Mouse (Mus musculus): ENCODE results near the gene Wipf2. TPM values are rescaled to one million over a fixed set of nuclear protein-coding genes. Genes with fewer than 3 reads are reported as not detected.

Wipf2 gene
- polyA plus RNA-seq, 1 experiment, result 27.3 TPM

GRCm38 (mm10) chr11:98936170-98936569 lies 72.7 kb downstream of the Wipf2 start:
- Histone ChIP-seq H3K36me3 (ENCODE audit: control insufficient read depth, insufficient read depth, low read length) (no peaks in the 10 kb centered on the region), H3K27ac (ENCODE audit: insufficient read depth, low read depth, low read length) (peak overlapping the region; percentile 98), H3K27me3 (ENCODE audit: control insufficient read depth, insufficient read depth, low read length) (no peaks in the 10 kb centered on the region), H3K4me3 (ENCODE audit: low read depth, low read length) (peak overlapping the region; percentile 95), H3K4me1 (ENCODE audit: control insufficient read depth, insufficient read depth, insufficient read length, low read length) (peaks cover 53% of the 10 kb centered on the region)
- 9% methylated on average over 29 of the region's 29 CpGs for WGBS
- TF ChIP-seq POLR2A (IDR thresholded peaks at IDR 0.05; ENCODE audit: low read depth, low read length) (peak; percentile 75), CTCF (IDR thresholded peaks at IDR 0.05; ENCODE audit: extremely low read depth, insufficient read length, insufficient replicate concordance, low read depth, low read length) (no peak)

- 5% methylated on average over 23 of the region's 23 CpGs for WGBS
- Histone ChIP-seq H3K27ac (ENCODE audit: insufficient read depth, low read depth, low read length) (peak overlapping the region; percentile 98), H3K4me3 (ENCODE audit: low read depth, low read length) (peak overlapping the region; percentile 95), H3K27me3 (ENCODE audit: control insufficient read depth, insufficient read depth, low read length) (no peaks in the 10 kb centered on the region), H3K36me3 (ENCODE audit: control insufficient read depth, insufficient read depth, low read length) (no peaks in the 10 kb centered on the region), H3K4me1 (ENCODE audit: control insufficient read depth, insufficient read depth, insufficient read length, low read length) (peaks cover 58% of the 10 kb centered on the region)
- TF ChIP-seq CTCF (IDR thresholded peaks at IDR 0.05; ENCODE audit: extremely low read depth, insufficient read length, insufficient replicate concordance, low read depth, low read length), result no peak
- no peak for TF ChIP-seq POLR2A (IDR thresholded peaks at IDR 0.05; ENCODE audit: low read depth, low read length)
Observed at GRCm38 (mm10) chr11:98936606-98937409, 73.4 kb downstream of the Wipf2 start.

GRCm38 (mm10) chr11:98937410-98937913 lies 74.0 kb downstream of the Wipf2 start:
- Histone ChIP-seq H3K36me3 (ENCODE audit: control insufficient read depth, insufficient read depth, low read length) (no peaks in the 10 kb centered on the region), H3K27me3 (ENCODE audit: control insufficient read depth, insufficient read depth, low read length) (no peaks in the 10 kb centered on the region), H3K4me1 (ENCODE audit: control insufficient read depth, insufficient read depth, insufficient read length, low read length) (peaks cover 64% of the 10 kb centered on the region), H3K27ac (ENCODE audit: insufficient read depth, low read depth, low read length) (peak overlapping the region; percentile 98), H3K4me3 (ENCODE audit: low read depth, low read length) (peak overlapping the region; percentile 95)
- under 1% methylated on average over 37 of the region's 38 CpGs for WGBS
- no peak for TF ChIP-seq CTCF (IDR thresholded peaks at IDR 0.05; ENCODE audit: extremely low read depth, insufficient read length, insufficient replicate concordance, low read depth, low read length)
- peak; percentile 51; the same call in 1 of the 2 replicates for TF ChIP-seq POLR2A (IDR thresholded peaks at IDR 0.05; ENCODE audit: low read depth, low read length)

GRCm38 (mm10) chr11:98937914-98938694 lies 74.7 kb downstream of the Wipf2 start:
- H3K4me1 ChIP-seq (ENCODE audit: control insufficient read depth, insufficient read depth, insufficient read length, low read length), result peaks cover 62% of the 10 kb centered on the region
- peak overlapping the region; percentile 95 for H3K4me3 ChIP-seq (ENCODE audit: low read depth, low read length)
- no peaks in the 10 kb centered on the region for H3K36me3 ChIP-seq (ENCODE audit: control insufficient read depth, insufficient read depth, low read length)
- peak overlapping the region; percentile 76 for H3K27ac ChIP-seq (ENCODE audit: insufficient read depth, low read depth, low read length)
- TF ChIP-seq CTCF (IDR thresholded peaks at IDR 0.05; ENCODE audit: extremely low read depth, insufficient read length, insufficient replicate concordance, low read depth, low read length) (no peak), POLR2A (IDR thresholded peaks at IDR 0.05; ENCODE audit: low read depth, low read length) (peak; percentile 9; the same call in 1 of the 2 replicates)
- no peaks in the 10 kb centered on the region for H3K27me3 ChIP-seq (ENCODE audit: control insufficient read depth, insufficient read depth, low read length)
- WGBS, result 2% methylated on average over 39 of the region's 39 CpGs

GRCm38 (mm10) chr11:98938701-98939083 lies 75.3 kb downstream of the Wipf2 start:
- WGBS, result 43% methylated on average over 7 of the region's 7 CpGs
- no peak for TF ChIP-seq CTCF (IDR thresholded peaks at IDR 0.05; ENCODE audit: extremely low read depth, insufficient read length, insufficient replicate concordance, low read depth, low read length)
- TF ChIP-seq POLR2A (IDR thresholded peaks at IDR 0.05; ENCODE audit: low read depth, low read length), result no peak
- H3K4me3 ChIP-seq (ENCODE audit: low read depth, low read length), result peak overlapping the region; percentile 95
- 0 out of 2 replicates have a peak overlapping the region, but pooled peaks have one; percentile 76 for H3K27ac ChIP-seq (ENCODE audit: insufficient read depth, low read depth, low read length)
- H3K36me3 ChIP-seq (ENCODE audit: control insufficient read depth, insufficient read depth, low read length), result no peaks in the 10 kb centered on the region
- no peaks in the 10 kb centered on the region for H3K27me3 ChIP-seq (ENCODE audit: control insufficient read depth, insufficient read depth, low read length)
- H3K4me1 ChIP-seq (ENCODE audit: control insufficient read depth, insufficient read depth, insufficient read length, low read length), result peaks cover 60% of the 10 kb centered on the region

- Histone ChIP-seq H3K27me3 (ENCODE audit: control insufficient read depth, insufficient read depth, low read length) (no peaks in the 10 kb centered on the region), H3K4me1 (ENCODE audit: control insufficient read depth, insufficient read depth, insufficient read length, low read length) (peaks cover 57% of the 10 kb centered on the region), H3K4me3 (ENCODE audit: low read depth, low read length) (peak overlapping the region; percentile 95), H3K27ac (ENCODE audit: insufficient read depth, low read depth, low read length) (peak overlapping the region; percentile 33), H3K36me3 (ENCODE audit: control insufficient read depth, insufficient read depth, low read length) (no peaks in the 10 kb centered on the region)
- TF ChIP-seq POLR2A (IDR thresholded peaks at IDR 0.05; ENCODE audit: low read depth, low read length) (no peak), CTCF (IDR thresholded peaks at IDR 0.05; ENCODE audit: extremely low read depth, insufficient read length, insufficient replicate concordance, low read depth, low read length) (no peak)
- WGBS, result 69% methylated on average over 15 of the region's 15 CpGs
Observed at GRCm38 (mm10) chr11:98939084-98939952, 75.9 kb downstream of the Wipf2 start.

Measured in small intestine, adult 2 months (tissue).